8 mouse cellular contexts compared by ENCODE assay signal in genomic region chr4:101508851-101509577, GRCm38 (mm10). TPM values are rescaled to one million over a fixed set of nuclear protein-coding genes. Genes with fewer than 3 reads are reported as not detected.
DNase-seq lines count a peak whose midpoint lies in the region; ATAC-seq and TF ChIP-seq lines count a peak whose summit lies in the region.

No protein-coding gene starts in this region.

- intact Hi-C loops in heart, postnatal 36 days (cut with DNase I): no loop called here

- TF ChIP-seq POLR2A in liver, adult 2 months (IDR thresholded peaks at IDR 0.05; ENCODE audit: extremely low read depth, insufficient read depth, low read length): no peak

- peak overlapping the region; percentile 51 for H3K4me3 ChIP-seq in heart, embryonic 12.5 days
- peak overlapping the region; percentile 54 for H3K4me3 ChIP-seq in forebrain, embryonic 15.5 days
- peak overlapping the region; percentile 17; the same call in 1 of the 2 replicates for H3K4me3 ChIP-seq in liver, adult 2 months (ENCODE audit: insufficient read depth, low read depth, low read length)

- no peaks in the 10 kb centered on the region for H3K9me3 ChIP-seq in heart, embryonic 12.5 days (replicated peaks)
- no peaks in the 10 kb centered on the region for H3K9me3 ChIP-seq in forebrain, embryonic 15.5 days

- no peak for TF ChIP-seq CTCF in liver, adult 2 months (IDR thresholded peaks at IDR 0.05; ENCODE audit: low read depth, low read length)

- no peak for ATAC-seq in heart, embryonic 12.5 days (ENCODE audit: insufficient number of reproducible peaks, low FRiP score)
- ATAC-seq in forebrain, embryonic 15.5 days (replicated peaks): peak; percentile 67
- ATAC-seq in neutrophil, adult 5-6 weeks (ENCODE audit: extremely low read depth, insufficient number of reproducible peaks, low FRiP score, poor library complexity, severe bottlenecking): peak; percentile 17; the same call in 1 of the 2 replicates

- 9% methylated on average over 30 of the region's 30 CpGs for WGBS in heart, embryonic 12.5 days
- WGBS in forebrain, embryonic 15.5 days: 3% methylated on average over 30 of the region's 30 CpGs
- WGBS in liver, adult 2 months: 21% methylated on average over 30 of the region's 30 CpGs

- no peak overlapping the region for H3K27ac ChIP-seq in heart, embryonic 12.5 days (ENCODE audit: poor library complexity, severe bottlenecking)
- no peak overlapping the region for H3K27ac ChIP-seq in forebrain, embryonic 15.5 days (replicated peaks)
- no peak overlapping the region for H3K27ac ChIP-seq in liver, adult 2 months (replicated peaks; ENCODE audit: insufficient read depth, low read depth, low read length)

- peaks cover 9% of the 10 kb centered on the region; the same call in 1 of the 2 replicates for H3K4me1 ChIP-seq in heart, embryonic 12.5 days (replicated peaks)
- H3K4me1 ChIP-seq in forebrain, embryonic 15.5 days: peaks cover 15% of the 10 kb centered on the region
- peaks cover 3% of the 10 kb centered on the region; the same call in 1 of the 2 replicates for H3K4me1 ChIP-seq in liver, adult 2 months (ENCODE audit: control insufficient read depth, insufficient read depth, low read length)

- peak overlapping the region; percentile 98 for H3K4me2 ChIP-seq in heart, embryonic 12.5 days
- H3K4me2 ChIP-seq in forebrain, embryonic 15.5 days (replicated peaks): peak overlapping the region; percentile 98

- no peak for DNase-seq in heart, postnatal 36 days
- peak; percentile 77 to 80 for DNase-seq in cerebellum, adult 18-20 months
- DNase-seq in kidney, adult 8-10 months: peak; percentile 55
- no peak for DNase-seq in liver, adult 2 months (ENCODE audit: extremely low read depth, low read depth, low spot score)
- peak; percentile 85 for DNase-seq in thymus, postnatal 25 days

- H3K9ac ChIP-seq in heart, embryonic 12.5 days: peak overlapping the region; percentile 65
- peak overlapping the region; percentile 56 for H3K9ac ChIP-seq in forebrain, embryonic 15.5 days (replicated peaks)
- H3K9ac ChIP-seq in liver, adult 2 months (ENCODE audit: low read depth, low read length): no peak overlapping the region

- no peaks in the 10 kb centered on the region for H3K36me3 ChIP-seq in heart, embryonic 12.5 days
- no peaks in the 10 kb centered on the region for H3K36me3 ChIP-seq in forebrain, embryonic 15.5 days
- H3K36me3 ChIP-seq in liver, adult 2 months (ENCODE audit: control insufficient read depth, insufficient read depth, low read length): no peaks in the 10 kb centered on the region

- H3K27me3 ChIP-seq in heart, embryonic 12.5 days (replicated peaks): peaks cover 20% of the 10 kb centered on the region
- no peaks in the 10 kb centered on the region for H3K27me3 ChIP-seq in forebrain, embryonic 15.5 days
- peaks cover 5% of the 10 kb centered on the region for H3K27me3 ChIP-seq in liver, adult 2 months (ENCODE audit: control insufficient read depth, insufficient read depth, low read length)

- H3K79me2 ChIP-seq in liver, adult 2 months (ENCODE audit: control insufficient read depth, insufficient read depth, low read length): no peaks in the 10 kb centered on the region

RNA-seq across cellular contexts. Expression of gene Dnajc6, which starts 12.6 kb away (rescaled TPM):
- polyA plus RNA-seq in heart, embryonic 12.5 days (2016; fragmentation: Nextera tagmentation; extraction: Ambion mirVana): 0.26 and 0.45 TPM in 2 replicates
- total RNA-seq in heart, postnatal 36 days (2021): under 1 TPM; 0.44 to 0.49 TPM
- polyA plus RNA-seq in forebrain, embryonic 15.5 days (2015; fragmentation: Nextera tagmentation; extraction: Ambion mirVana): 24.5 and 26.2 TPM in 2 replicates
- 0.09 and 0.13 TPM in 2 replicates for total RNA-seq in liver, adult 2 months (2014; rRNA removed)
- 0.01 and 0.06 TPM in 2 replicates for polyA plus RNA-seq in liver, adult 2 months (2012; rRNA removed)
- not detected in 2 replicates for total RNA-seq in neutrophil, adult 5-6 weeks (2017)

Comparison
In these comparisons a context has a peak if more than half of its experiments do, and no peak if none do; other contexts are left out.
1. DNase-seq: peak in cerebellum, adult 18-20 months (2 of 2), kidney, adult 8-10 months (2 of 2) and thymus, postnatal 25 days (single experiment); none in heart, postnatal 36 days (0 of 2) and liver, adult 2 months (single experiment).
2. Peak in every context shown above with its lines, with median percentiles within 50 percentile points of each other: H3K4me3 ChIP-seq.